Mouse (Mus musculus) hindbrain, embryonic 13.5 days (tissue): ENCODE data around the gene Cenpa. TPM values are rescaled to one million over a fixed set of nuclear protein-coding genes. Genes with fewer than 3 reads are reported as not detected.
"Not testable (repeated sequence)": the region's sequence is repeated elsewhere in the genome, so short reads cannot be mapped to it uniquely, and the experiment has no call there.

Experiments used
- ATAC-seq: fragments of 200-750 bp; cut with Nextera tagmentation; 2 replicates; pipeline ENCODE4 v1.8.0; 2017; ENCODE audit warnings: moderate TSS enrichment; ENCODE audit not compliant: low FRiP score
- H3K27ac ChIP-seq: fragments of 300-500 bp; sonication (generic); 2 replicates; pipeline ENCODE4 v1.5.1; 2015; ENCODE audit warnings: inconsistent platforms, mild to moderate bottlenecking, moderate library complexity
- H3K27me3 ChIP-seq: fragments of 300-500 bp; sonication (generic); 2 replicates; pipeline ENCODE4 v1.6.1; 2015; ENCODE audit warnings: mild to moderate bottlenecking, inconsistent platforms
- H3K36me3 ChIP-seq: fragments of 300-500 bp; sonication (generic); 2 replicates; pipeline ENCODE4 v1.6.1; 2015; ENCODE audit warnings: mild to moderate bottlenecking, inconsistent platforms
- H3K4me1 ChIP-seq: fragments of 300-500 bp; sonication (generic); replicated peaks from 2 replicates; pipeline ENCODE4 v1.6.1; 2015; ENCODE audit warnings: inconsistent platforms
- H3K4me2 ChIP-seq: fragments of 300-500 bp; sonication (generic); 2 replicates; pipeline ENCODE4 v1.6.1; 2015; ENCODE audit warnings: inconsistent platforms, mild to moderate bottlenecking, moderate library complexity
- H3K4me3 ChIP-seq: fragments of 300-500 bp; sonication (generic); 2 replicates; pipeline ENCODE4 v1.5.1; 2015; ENCODE audit warnings: mild to moderate bottlenecking, inconsistent platforms
- H3K9ac ChIP-seq: fragments of 300-500 bp; sonication (generic); 2 replicates; pipeline ENCODE4 v1.6.1; 2015; ENCODE audit warnings: mild to moderate bottlenecking, inconsistent platforms
- H3K9me3 ChIP-seq: fragments of 300-500 bp; sonication (generic); 2 replicates; pipeline ENCODE4 v1.6.1; 2016; ENCODE audit warnings: inconsistent platforms
- WGBS: fragments of 180-500 bp; shearing (Covaris S2); methylation state at CpG from one replicate; pipeline ENCODE4 v1.1.7; 2015; 5-methylcytosine and 5-hydroxymethylcytosine counted together
- polyA plus RNA-seq: library from polyadenylated mRNA; unstranded; fragments of >200 nt; fragmentation: Nextera tagmentation; extraction: Ambion mirVana; gene quantifications from 2 replicates; pipeline ENCODE4 v1.2.1, GENCODE M21; 2015

Cenpa gene
- polyA plus RNA-seq, 1 experiment from 2014 or later, result 61.6 TPM

GRCm38 (mm10) chr5:30700361-30701000, 33.9 kb downstream of the Cenpa start:
- H3K27ac ChIP-seq, result no peak overlapping the region
- H3K4me3 ChIP-seq, result no peak overlapping the region
- 85% methylated on average over 8 of the region's 8 CpGs for WGBS
- H3K4me1 ChIP-seq, result 0 out of 2 replicates have a peak, but pooled peaks cover 5% of the 10 kb centered on the region
- 0 out of 2 replicates have a peak, but pooled peaks cover 5% of the 10 kb centered on the region for H3K27me3 ChIP-seq
- no peaks in the 10 kb centered on the region for H3K9me3 ChIP-seq
- H3K36me3 ChIP-seq, result no peaks in the 10 kb centered on the region
- no peak overlapping the region for H3K4me2 ChIP-seq
- ATAC-seq, result no peak
- H3K9ac ChIP-seq, result no peak overlapping the region

GRCm38 (mm10) chr5:30701373-30701772, 34.8 kb downstream of the Cenpa start:
- not testable (repeated sequence) for H3K4me2 ChIP-seq, H3K27me3 ChIP-seq, H3K4me1 ChIP-seq, H3K36me3 ChIP-seq, H3K27ac ChIP-seq, H3K9ac ChIP-seq, H3K4me3 ChIP-seq, H3K9me3 ChIP-seq, ATAC-seq
- 32% methylated on average over 4 of the region's 4 CpGs for WGBS

GRCm38 (mm10) chr5:30701866-30702265, 35.3 kb downstream of the Cenpa start:
- Histone ChIP-seq H3K4me1 (0 out of 2 replicates have a peak, but pooled peaks cover 5% of the 10 kb centered on the region), H3K9me3 (no peaks in the 10 kb centered on the region), H3K27ac (no peak overlapping the region), H3K9ac (no peak overlapping the region), H3K4me3 (no peak overlapping the region), H3K4me2 (no peak overlapping the region), H3K36me3 (no peaks in the 10 kb centered on the region), H3K27me3 (0 out of 2 replicates have a peak, but pooled peaks cover 5% of the 10 kb centered on the region)
- ATAC-seq, result no peak
- WGBS, result 92% methylated on average over 3 of the region's 3 CpGs

- Histone ChIP-seq H3K9ac (no peak overlapping the region), H3K9me3 (no peaks in the 10 kb centered on the region), H3K36me3 (no peaks in the 10 kb centered on the region), H3K27ac (0 out of 2 replicates have a peak overlapping the region, but pooled peaks have one; percentile 8), H3K27me3 (0 out of 2 replicates have a peak, but pooled peaks cover 6% of the 10 kb centered on the region), H3K4me1 (peaks cover 32% of the 10 kb centered on the region), H3K4me2 (peak overlapping the region; percentile 75; the same call in 1 of the 2 replicates), H3K4me3 (no peak overlapping the region)
- 13% methylated on average over 13 of the region's 13 CpGs for WGBS
- ATAC-seq, result no peak
Observed at GRCm38 (mm10) chr5:30709744-30710383, 43.3 kb downstream of the Cenpa start.

- WGBS, result 21% methylated on average over 8 of the region's 8 CpGs
- Histone ChIP-seq H3K9me3 (no peaks in the 10 kb centered on the region), H3K27me3 (0 out of 2 replicates have a peak, but pooled peaks cover 6% of the 10 kb centered on the region), H3K4me3 (peak overlapping the region; percentile 84), H3K4me1 (peaks cover 38% of the 10 kb centered on the region), H3K27ac (peak overlapping the region; percentile 97), H3K36me3 (no peaks in the 10 kb centered on the region), H3K9ac (peak overlapping the region; percentile 96; the same call in 1 of the 2 replicates), H3K4me2 (peak overlapping the region; percentile 75)
- no peak for ATAC-seq
Observed at GRCm38 (mm10) chr5:30710486-30710885, 43.9 kb downstream of the Cenpa start.

GRCm38 (mm10) chr5:30711147-30712001, 44.8 kb downstream of the Cenpa start, which contains the start of gene Dpysl5:
Gene Dpysl5 (plus strand): TSS chr5:30711564.
- no peaks in the 10 kb centered on the region for H3K36me3 ChIP-seq
- H3K9me3 ChIP-seq, result no peaks in the 10 kb centered on the region
- H3K4me1 ChIP-seq, result peaks cover 46% of the 10 kb centered on the region
- H3K9ac ChIP-seq, result peak within 1 kb of the TSS; percentile 96
- peak; percentile 90 for ATAC-seq
- H3K27me3 ChIP-seq, result 0 out of 2 replicates have a peak, but pooled peaks cover 6% of the 10 kb centered on the region
- WGBS, result under 1% methylated on average over 55 of the region's 71 CpGs
- H3K27ac ChIP-seq, result peak within 1 kb of the TSS; percentile 97
- peak within 1 kb of the TSS; percentile 75 for H3K4me2 ChIP-seq
- H3K4me3 ChIP-seq, result peak within 1 kb of the TSS; percentile 84

GRCm38 (mm10) chr5:30712002-30712390, 45.4 kb downstream of the Cenpa start:
- WGBS, result under 1% methylated on average over 14 of the region's 14 CpGs
- H3K9me3 ChIP-seq, result no peaks in the 10 kb centered on the region
- H3K4me2 ChIP-seq, result peak overlapping the region; percentile 75
- H3K4me1 ChIP-seq, result peaks cover 51% of the 10 kb centered on the region
- ATAC-seq, result peak; percentile 37
- 0 out of 2 replicates have a peak, but pooled peaks cover 6% of the 10 kb centered on the region for H3K27me3 ChIP-seq
- H3K4me3 ChIP-seq, result peak overlapping the region; percentile 84
- H3K36me3 ChIP-seq, result 0 out of 2 replicates have a peak, but pooled peaks cover 2% of the 10 kb centered on the region
- peak overlapping the region; percentile 96 for H3K9ac ChIP-seq
- peak overlapping the region; percentile 97 for H3K27ac ChIP-seq

GRCm38 (mm10) chr5:30712441-30713298, 46.1 kb downstream of the Cenpa start:
- Histone ChIP-seq H3K27ac (peak overlapping the region; percentile 97), H3K36me3 (0 out of 2 replicates have a peak, but pooled peaks cover 2% of the 10 kb centered on the region), H3K9me3 (no peaks in the 10 kb centered on the region), H3K27me3 (0 out of 2 replicates have a peak, but pooled peaks cover 6% of the 10 kb centered on the region), H3K4me1 (peaks cover 52% of the 10 kb centered on the region), H3K9ac (peak overlapping the region; percentile 96), H3K4me3 (peak overlapping the region; percentile 84), H3K4me2 (peak overlapping the region; percentile 75)
- WGBS, result under 1% methylated on average over 42 of the region's 43 CpGs
- ATAC-seq, result peak; percentile 62

- Histone ChIP-seq H3K9me3 (no peaks in the 10 kb centered on the region), H3K4me3 (peak overlapping the region; percentile 84), H3K27me3 (0 out of 2 replicates have a peak, but pooled peaks cover 6% of the 10 kb centered on the region), H3K9ac (peak overlapping the region; percentile 96), H3K4me1 (peaks cover 53% of the 10 kb centered on the region), H3K4me2 (peak overlapping the region; percentile 75), H3K36me3 (0 out of 2 replicates have a peak, but pooled peaks cover 2% of the 10 kb centered on the region), H3K27ac (peak overlapping the region; percentile 97)
- WGBS, result under 1% methylated on average over 20 of the region's 20 CpGs
- ATAC-seq, result peak; percentile 29
Observed at GRCm38 (mm10) chr5:30713299-30713675, 46.7 kb downstream of the Cenpa start.

GRCm38 (mm10) chr5:30713691-30714090, 47.1 kb downstream of the Cenpa start:
- Histone ChIP-seq H3K4me3 (peak overlapping the region; percentile 84), H3K9ac (peak overlapping the region; percentile 96), H3K27ac (peak overlapping the region; percentile 97), H3K36me3 (0 out of 2 replicates have a peak, but pooled peaks cover 2% of the 10 kb centered on the region), H3K4me1 (peaks cover 53% of the 10 kb centered on the region), H3K27me3 (0 out of 2 replicates have a peak, but pooled peaks cover 4% of the 10 kb centered on the region), H3K9me3 (no peaks in the 10 kb centered on the region), H3K4me2 (peak overlapping the region; percentile 75)
- ATAC-seq, result no peak
- 11% methylated on average over 11 of the region's 11 CpGs for WGBS

- peaks cover 52% of the 10 kb centered on the region for H3K4me1 ChIP-seq
- WGBS, result 87% methylated on average over 2 of the region's 2 CpGs
- no peak overlapping the region for H3K4me3 ChIP-seq
- peaks cover 9% of the 10 kb centered on the region for H3K36me3 ChIP-seq
- no peak overlapping the region for H3K9ac ChIP-seq
- no peaks in the 10 kb centered on the region for H3K9me3 ChIP-seq
- H3K27ac ChIP-seq, result no peak overlapping the region; the same call in 1 of the 2 replicates
- no peaks in the 10 kb centered on the region for H3K27me3 ChIP-seq
- H3K4me2 ChIP-seq, result no peak overlapping the region
- no peak for ATAC-seq
Observed at GRCm38 (mm10) chr5:30716311-30716710, 49.7 kb downstream of the Cenpa start.
